Mouse (Mus musculus) CH12.LX (cell line): Measurements from ENCODE around the gene Nek4.

Experiments used
- CTCF ChIP-seq, 2 experiments: IDR thresholded peaks in 1 of 2; conservative IDR thresholded peaks in 1 of 2; 2 replicates each; pipeline ENCODE4 v1.5.1; 2011 to 2012; ENCODE audit warnings: low read depth in 2 of 2, low read length in 2 of 2, improper control_type of control experiment in 1 of 2, inconsistent platforms in 1 of 2, mild to moderate bottlenecking in 1 of 2, moderate library complexity in 1 of 2
- EP300 ChIP-seq: IDR thresholded peaks from 2 replicates; pipeline ENCODE4 v1.6.1; 2011; ENCODE audit warnings: low read length, improper control_type of control experiment
- ETS1 ChIP-seq: conservative IDR thresholded peaks from 2 replicates; pipeline ENCODE4 v1.6.1; 2012; ENCODE audit warnings: low read depth, mild to moderate bottlenecking, inconsistent platforms, low read length, improper control_type of control experiment, moderate library complexity
- HCFC1 ChIP-seq: IDR thresholded peaks from 2 replicates; pipeline ENCODE4 v1.6.1; 2012; ENCODE audit warnings: low read depth, mild to moderate bottlenecking, inconsistent platforms, low read length, improper control_type of control experiment
- JUND ChIP-seq: conservative IDR thresholded peaks from 2 replicates; pipeline ENCODE4 v1.6.1; 2011; ENCODE audit warnings: low read depth, low read length, improper control_type of control experiment
- MAFK ChIP-seq: IDR thresholded peaks from 2 replicates; pipeline ENCODE4 v1.6.1; 2011; ENCODE audit warnings: low read length, improper control_type of control experiment; ENCODE audit not compliant: insufficient replicate concordance
- MAX ChIP-seq: IDR thresholded peaks from 2 replicates; pipeline ENCODE4 v1.6.1; 2011; ENCODE audit warnings: low read length, improper control_type of control experiment
- NELFE ChIP-seq: IDR thresholded peaks from 2 replicates; pipeline ENCODE4 v1.6.1; 2011; ENCODE audit warnings: low read depth, low read length, improper control_type of control experiment
- NRF1 ChIP-seq: IDR thresholded peaks from 2 replicates; pipeline ENCODE4 v1.6.1; 2014; ENCODE audit warnings: low read depth, mild to moderate bottlenecking, inconsistent platforms, low read length, improper control_type of control experiment, moderate library complexity
- POLR2A ChIP-seq: IDR thresholded peaks from 2 replicates; pipeline ENCODE4 v1.6.1; 2011; ENCODE audit warnings: low read depth, mild to moderate bottlenecking, improper control_type of control experiment, low read length
- RCOR1 ChIP-seq: conservative IDR thresholded peaks from 2 replicates; pipeline ENCODE4 v1.6.1; 2012; ENCODE audit warnings: low read depth, mild to moderate bottlenecking, inconsistent platforms, low read length, improper control_type of control experiment
- USF1 ChIP-seq: IDR thresholded peaks from 2 replicates; pipeline ENCODE4 v1.6.1; 2014; ENCODE audit warnings: low read depth, mild to moderate bottlenecking, inconsistent platforms, low read length, improper control_type of control experiment
- USF2 ChIP-seq: conservative IDR thresholded peaks from 2 replicates; pipeline ENCODE4 v1.6.1; 2011; ENCODE audit warnings: low read depth, low read length, improper control_type of control experiment

DNA sequence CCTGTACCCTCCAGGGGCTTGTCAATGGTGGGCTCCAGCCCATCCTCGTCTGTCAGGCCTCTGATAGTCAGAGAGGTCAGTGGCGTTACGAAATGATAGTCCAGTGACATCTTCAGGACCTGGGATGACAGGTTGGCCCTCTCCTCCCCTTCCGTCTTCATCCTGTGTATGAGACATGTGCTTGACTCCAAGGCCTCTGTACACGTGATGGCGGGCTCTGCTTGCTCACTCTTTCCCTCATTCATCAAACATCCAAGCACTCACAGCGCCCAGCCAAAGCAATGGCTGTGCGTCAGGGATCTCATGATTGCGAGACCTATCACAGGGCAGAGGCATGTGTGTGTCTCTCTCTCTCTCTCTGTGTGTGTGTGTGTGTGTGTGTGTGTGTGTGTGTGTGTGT is 17.8 kb upstream of the Nek4 start:
- TF ChIP-seq USF2 (no peak), POLR2A (no peak), JUND (no peak), CTCF (conservative IDR thresholded peaks at IDR 0.05 in 1 of 2, IDR thresholded peaks at IDR 0.05 in 1 of 2; ENCODE audit: low read depth in 2 of 2, low read length in 2 of 2) (no peak), NRF1 (no peak), MAFK (no peak), EP300 (no peak), RCOR1 (no peak), USF1 (no peak), ETS1 (no peak), HCFC1 (no peak), NELFE (no peak), MAX (no peak)
